Mouse (Mus musculus) kidney, embryonic 15.5 days (tissue): Measurements from ENCODE around the gene Plscr1. TPM values are rescaled to one million over a fixed set of nuclear protein-coding genes. Genes with fewer than 3 reads are reported as not detected.

Experiments
- ATAC-seq: fragments of 200-750 bp; cut with Nextera tagmentation; replicated peaks from 2 replicates; pipeline ENCODE4 v1.8.0; 2017; ENCODE audit warnings: moderate TSS enrichment; ENCODE audit not compliant: low FRiP score
- H3K27ac ChIP-seq: fragments of 300-500 bp; sonication (generic); 2 replicates; pipeline ENCODE4 v1.5.1; 2015; ENCODE audit warnings: mild to moderate bottlenecking, inconsistent platforms
- H3K27me3 ChIP-seq: fragments of 300-500 bp; sonication (generic); 2 replicates; pipeline ENCODE4 v1.6.1; 2015; ENCODE audit warnings: inconsistent platforms
- H3K36me3 ChIP-seq: fragments of 300-500 bp; sonication (generic); 2 replicates; pipeline ENCODE4 v1.6.1; 2015; ENCODE audit warnings: inconsistent platforms
- H3K4me1 ChIP-seq: fragments of 300-500 bp; sonication (generic); 2 replicates; pipeline ENCODE4 v1.6.1; 2015; ENCODE audit warnings: inconsistent platforms
- H3K4me2 ChIP-seq: fragments of 300-500 bp; sonication (generic); 2 replicates; pipeline ENCODE4 v1.6.1; 2015; ENCODE audit warnings: moderate library complexity, mild to moderate bottlenecking, inconsistent platforms
- H3K4me3 ChIP-seq: fragments of 300-500 bp; sonication (generic); replicated peaks from 2 replicates; pipeline ENCODE4 v1.5.1; 2015; ENCODE audit warnings: mild to moderate bottlenecking, inconsistent platforms
- H3K9ac ChIP-seq: fragments of 300-500 bp; sonication (generic); 2 replicates; pipeline ENCODE4 v1.6.1; 2015; ENCODE audit warnings: mild to moderate bottlenecking, inconsistent platforms
- H3K9me3 ChIP-seq: fragments of 300-500 bp; sonication (generic); replicated peaks from 2 replicates; pipeline ENCODE4 v1.6.1; 2016; ENCODE audit warnings: inconsistent platforms
- WGBS: fragments of 180-500 bp; shearing (Covaris S2); methylation state at CpG from one replicate; pipeline ENCODE4 v1.1.7; 2015; ENCODE audit warnings: mixed read lengths; 5-methylcytosine and 5-hydroxymethylcytosine counted together
- polyA plus RNA-seq: library from polyadenylated mRNA; unstranded; fragments of >200 nt; fragmentation: Nextera tagmentation; extraction: Ambion mirVana; gene quantifications from 2 replicates; pipeline ENCODE4 v1.2.1, GENCODE M21; 2015

Gene Plscr1
- polyA plus RNA-seq, 1 experiment from 2014 or later = 74.6 TPM

- Histone ChIP-seq H3K4me3 (no peak overlapping the region), H3K9me3 (no peaks in the 10 kb centered on the region; the same call in 1 of the 2 replicates), H3K27ac (0 out of 2 replicates have a peak overlapping the region, but pooled peaks have one; percentile 73), H3K4me2 (no peak overlapping the region), H3K4me1 (peaks cover 23% of the 10 kb centered on the region; the same call in 1 of the 2 replicates), H3K27me3 (no peaks in the 10 kb centered on the region), H3K9ac (no peak overlapping the region), H3K36me3 (peaks cover 74% of the 10 kb centered on the region)
- WGBS = 58% methylated on average over 8 of the region's 8 CpGs
- ATAC-seq = no peak
These were observed 17.1 kb downstream of the Plscr1 start for GRCm38 (mm10) chr9:92266558-92267171.

- 47% methylated on average over 1 of the region's 1 CpGs for WGBS
- H3K4me3 ChIP-seq = no peak overlapping the region
- H3K4me1 ChIP-seq = peaks cover 27% of the 10 kb centered on the region; the same call in 1 of the 2 replicates
- H3K9ac ChIP-seq = no peak overlapping the region
- H3K27me3 ChIP-seq = no peaks in the 10 kb centered on the region
- peak overlapping the region; percentile 51; the same call in 1 of the 2 replicates for H3K27ac ChIP-seq
- peak; percentile 93 for ATAC-seq
- no peaks in the 10 kb centered on the region; the same call in 1 of the 2 replicates for H3K9me3 ChIP-seq
- H3K4me2 ChIP-seq = no peak overlapping the region
- peaks cover 72% of the 10 kb centered on the region for H3K36me3 ChIP-seq
These were observed 18.2 kb downstream of the Plscr1 start for GRCm38 (mm10) chr9:92267732-92268131.

DNA sequence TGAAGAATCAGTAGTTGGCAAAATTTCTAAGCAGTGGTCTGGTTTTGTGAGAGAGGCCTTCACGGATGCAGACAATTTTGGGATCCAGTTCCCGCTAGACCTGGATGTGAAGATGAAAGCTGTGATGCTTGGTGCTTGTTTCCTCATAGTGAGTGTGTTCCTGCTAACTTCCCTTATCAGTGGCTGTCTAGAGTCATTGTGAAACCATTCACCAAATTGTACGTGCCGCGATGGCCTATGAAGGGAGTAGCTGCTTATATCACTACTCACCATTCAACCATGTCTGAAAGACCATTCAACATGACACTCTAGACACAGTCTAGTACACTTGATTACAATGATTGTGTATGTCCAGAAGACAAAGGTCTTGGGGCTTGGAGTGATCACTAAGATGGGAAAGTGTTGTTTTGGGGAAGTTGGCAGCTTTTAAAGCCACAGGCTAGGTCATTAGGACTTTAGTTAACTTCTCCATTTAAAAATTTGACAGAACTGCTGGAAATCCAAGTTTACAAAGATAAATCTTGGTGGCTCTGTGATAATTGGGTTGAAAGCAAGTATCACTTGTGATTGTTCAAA is 20.4 kb downstream of the Plscr1 start:
- no peak for ATAC-seq

DNA sequence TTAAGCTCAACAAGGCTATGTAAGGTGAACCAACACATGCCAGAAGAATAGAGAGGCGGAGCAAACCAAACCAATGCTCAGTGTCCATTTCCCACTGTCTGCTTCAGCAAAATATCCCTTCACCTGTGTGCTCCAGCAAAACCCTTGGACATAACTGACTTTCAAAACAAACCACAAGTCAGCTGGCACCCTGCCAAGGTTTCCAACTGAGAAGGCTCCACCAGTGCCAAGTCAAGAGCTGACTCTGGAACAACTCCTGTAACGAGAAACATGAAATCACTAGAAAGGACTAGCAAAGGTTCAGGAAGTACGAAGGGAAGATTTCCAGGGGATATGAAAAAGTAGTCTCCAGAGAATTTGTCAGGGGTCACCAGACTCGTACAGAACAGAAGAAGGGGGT is 21.4 kb downstream of the Plscr1 start:
- H3K4me1 ChIP-seq = peaks cover 54% of the 10 kb centered on the region
- H3K9ac ChIP-seq = no peak overlapping the region
- no peak for ATAC-seq
- peaks cover 57% of the 10 kb centered on the region for H3K36me3 ChIP-seq
- no peaks in the 10 kb centered on the region for H3K27me3 ChIP-seq
- no peak overlapping the region for H3K4me3 ChIP-seq
- no peaks in the 10 kb centered on the region; the same call in 1 of the 2 replicates for H3K9me3 ChIP-seq
- H3K4me2 ChIP-seq = no peak overlapping the region
- WGBS = 44% methylated on average over 4 of the region's 4 CpGs
- peak overlapping the region; percentile 54; the same call in 1 of the 2 replicates for H3K27ac ChIP-seq

More for the DNA sequence above, 20.4 kb downstream of the Plscr1 start:
- 84% methylated on average over 5 of the region's 5 CpGs for WGBS
- H3K9me3 ChIP-seq = no peaks in the 10 kb centered on the region; the same call in 1 of the 2 replicates
- peaks cover 47% of the 10 kb centered on the region for H3K4me1 ChIP-seq
- no peaks in the 10 kb centered on the region for H3K27me3 ChIP-seq
- H3K9ac ChIP-seq = no peak overlapping the region
- H3K4me3 ChIP-seq = no peak overlapping the region
- no peak overlapping the region for H3K4me2 ChIP-seq
- no peak overlapping the region for H3K27ac ChIP-seq
- H3K36me3 ChIP-seq = peaks cover 62% of the 10 kb centered on the region

DNA sequence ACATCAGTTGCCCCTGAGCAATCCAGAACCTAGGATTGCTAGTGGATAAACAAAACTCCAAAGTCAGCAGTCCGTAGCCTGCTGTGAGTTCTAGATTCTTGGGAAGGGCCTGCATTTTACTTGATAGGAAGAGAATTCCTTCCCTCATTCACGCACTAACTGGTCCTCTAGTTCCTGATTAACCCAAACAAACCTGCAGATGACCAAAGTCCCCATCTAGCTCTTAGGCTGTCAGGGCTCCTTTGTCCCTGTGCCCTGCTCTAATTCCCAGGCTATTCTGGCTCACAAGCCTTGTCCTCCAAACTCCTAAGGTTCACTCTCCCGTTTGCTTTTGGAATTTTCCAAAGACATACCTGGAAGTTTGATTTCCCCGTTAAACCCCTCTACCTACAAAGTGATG is 23.1 kb downstream of the Plscr1 start:
- no peak for ATAC-seq
- WGBS = 79% methylated on average over 4 of the region's 4 CpGs
- H3K27ac ChIP-seq = peak overlapping the region; percentile 90
- H3K27me3 ChIP-seq = no peaks in the 10 kb centered on the region
- H3K9me3 ChIP-seq = no peaks in the 10 kb centered on the region; the same call in 1 of the 2 replicates
- H3K4me2 ChIP-seq = no peak overlapping the region
- H3K9ac ChIP-seq = no peak overlapping the region
- H3K4me1 ChIP-seq = peaks cover 57% of the 10 kb centered on the region
- peaks cover 42% of the 10 kb centered on the region for H3K36me3 ChIP-seq
- no peak overlapping the region for H3K4me3 ChIP-seq

DNA sequence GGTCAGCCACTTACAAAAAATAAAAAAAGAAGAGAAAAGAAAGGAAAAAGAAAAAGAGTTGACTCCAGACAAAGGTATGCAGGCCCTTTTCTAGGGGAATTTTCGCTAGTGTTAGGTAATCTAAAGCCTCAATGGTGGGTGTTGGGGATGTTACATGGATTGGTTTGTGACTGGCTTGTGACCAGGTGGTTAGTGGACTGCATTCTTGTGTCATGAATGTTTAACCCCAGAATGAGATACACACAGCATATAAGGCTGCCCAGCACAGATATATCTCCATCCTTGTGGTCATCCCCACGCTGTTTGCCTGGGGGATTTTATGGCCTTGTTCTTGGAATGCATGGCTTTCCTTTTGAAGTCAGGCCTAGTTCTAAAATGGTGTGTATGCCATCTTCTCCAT is 23.7 kb downstream of the Plscr1 start:
- 73% methylated on average over 2 of the region's 2 CpGs for WGBS
- Histone ChIP-seq H3K36me3 (peaks cover 36% of the 10 kb centered on the region), H3K4me1 (peaks cover 57% of the 10 kb centered on the region), H3K9ac (no peak overlapping the region), H3K4me3 (no peak overlapping the region), H3K9me3 (no peaks in the 10 kb centered on the region; the same call in 1 of the 2 replicates), H3K27me3 (no peaks in the 10 kb centered on the region), H3K4me2 (no peak overlapping the region), H3K27ac (peak overlapping the region; percentile 90)
- no peak for ATAC-seq

DNA sequence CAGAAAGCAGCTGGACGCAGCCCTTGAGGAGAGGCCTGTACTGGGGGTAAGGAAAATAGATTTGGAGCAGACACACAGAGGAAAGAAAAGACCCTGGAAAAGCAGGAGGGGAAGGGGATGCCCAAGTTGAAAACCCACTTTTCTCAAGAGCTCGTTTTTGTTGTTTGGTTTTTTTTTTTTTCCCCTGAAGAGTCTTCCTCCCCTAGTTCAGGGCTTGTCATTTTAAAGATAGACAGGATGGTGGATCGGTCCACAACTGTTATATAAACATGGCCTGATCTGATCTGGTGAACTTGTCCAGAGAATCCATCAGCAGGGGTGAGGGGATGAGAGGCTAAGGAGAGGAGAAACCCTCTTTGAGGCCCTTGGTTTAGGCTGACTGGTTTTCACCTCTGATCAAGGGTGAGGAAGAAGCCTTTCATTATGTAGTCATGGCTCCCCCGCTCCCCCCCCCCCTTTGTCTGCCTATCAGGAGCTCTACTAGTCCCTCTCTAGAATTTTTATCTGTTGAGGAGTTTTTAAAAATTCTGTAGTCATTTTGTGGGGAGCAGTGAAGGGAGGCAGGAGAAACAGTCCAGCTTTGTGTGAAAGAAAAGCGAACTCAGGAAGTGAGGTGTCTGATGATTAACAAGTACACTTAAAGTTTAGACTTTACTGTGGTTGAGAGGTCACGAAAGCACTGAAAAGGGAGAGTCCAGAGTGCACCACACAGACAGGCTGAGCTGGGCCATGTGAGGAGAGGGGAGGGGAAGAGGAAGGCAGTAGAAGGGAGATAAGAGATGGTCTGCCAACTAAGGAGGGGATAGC is 24.6 kb downstream of the Plscr1 start:
- WGBS = 25% methylated on average over 6 of the region's 6 CpGs
- peaks cover 52% of the 10 kb centered on the region for H3K4me1 ChIP-seq
- no peaks in the 10 kb centered on the region; the same call in 1 of the 2 replicates for H3K9me3 ChIP-seq
- peak overlapping the region; percentile 90 for H3K27ac ChIP-seq
- no peak overlapping the region for H3K9ac ChIP-seq
- H3K4me2 ChIP-seq = no peak overlapping the region
- H3K27me3 ChIP-seq = no peaks in the 10 kb centered on the region
- H3K36me3 ChIP-seq = peaks cover 27% of the 10 kb centered on the region
- H3K4me3 ChIP-seq = no peak overlapping the region
- peak; percentile 88 for ATAC-seq

DNA sequence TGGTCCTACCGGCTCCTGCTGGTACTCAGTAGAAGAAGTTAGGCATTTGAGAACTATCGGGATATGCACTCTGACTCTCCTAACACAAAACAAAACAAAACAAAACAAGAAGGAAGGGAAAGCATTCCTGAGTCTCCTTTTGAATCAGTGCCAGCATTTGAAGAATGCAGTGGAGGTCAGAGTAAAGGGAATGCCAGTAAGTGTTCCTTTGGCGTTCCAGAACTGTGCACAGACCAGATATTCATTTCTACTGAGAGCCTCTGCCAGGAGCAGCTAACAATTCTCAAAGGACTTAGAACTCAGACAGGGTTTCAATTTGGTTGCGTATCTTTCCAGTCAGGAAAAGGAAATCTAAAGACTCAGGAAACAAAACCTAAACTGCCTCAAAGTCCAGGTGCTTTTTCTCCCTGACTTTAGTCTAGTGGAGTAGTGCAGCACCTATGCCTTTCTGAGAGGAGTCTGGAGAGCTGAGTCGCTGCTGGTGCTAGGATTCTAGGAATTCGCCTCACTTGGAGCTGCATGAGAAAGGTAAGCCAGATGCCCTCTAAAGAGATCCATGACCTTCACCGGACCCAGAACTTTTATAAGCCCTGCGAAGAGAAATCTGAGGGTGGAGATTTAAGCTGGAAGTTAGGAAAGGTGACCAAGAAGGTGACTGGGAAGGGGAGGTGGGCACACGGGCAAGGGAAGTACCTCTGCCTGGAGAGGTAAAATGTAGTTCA is 26.1 kb downstream of the Plscr1 start, which contains the start of gene Plscr2:
Gene Plscr2 (plus strand): TSS at position 117 of the 722 bp plus-strand sequence.
- H3K9me3 ChIP-seq = no peaks in the 10 kb centered on the region
- peak within 1 kb of the TSS; percentile 18 for H3K4me3 ChIP-seq
- H3K4me1 ChIP-seq = peaks cover 50% of the 10 kb centered on the region
- H3K9ac ChIP-seq = no peak within 1 kb of the TSS
- H3K36me3 ChIP-seq = peaks cover 13% of the 10 kb centered on the region
- H3K4me2 ChIP-seq = peak within 1 kb of the TSS; percentile 40
- no peaks in the 10 kb centered on the region for H3K27me3 ChIP-seq
- 49% methylated on average over 9 of the region's 9 CpGs for whole genome bisulfite sequencing
- ATAC-seq = peak; percentile 63
- peak within 1 kb of the TSS; percentile 90 for H3K27ac ChIP-seq

GRCm38 (mm10) chr9:92276360-92276759 is 26.8 kb downstream of the Plscr1 start:
- no peak overlapping the region for H3K9ac ChIP-seq
- ATAC-seq = no peak
- peak overlapping the region; percentile 18 for H3K4me3 ChIP-seq
- H3K27me3 ChIP-seq = no peaks in the 10 kb centered on the region
- no peaks in the 10 kb centered on the region for H3K9me3 ChIP-seq
- peak overlapping the region; percentile 40 for H3K4me2 ChIP-seq
- H3K27ac ChIP-seq = peak overlapping the region; percentile 90
- peaks cover 45% of the 10 kb centered on the region for H3K4me1 ChIP-seq
- peaks cover 9% of the 10 kb centered on the region for H3K36me3 ChIP-seq
- WGBS = 44% methylated on average over 7 of the region's 7 CpGs

DNA sequence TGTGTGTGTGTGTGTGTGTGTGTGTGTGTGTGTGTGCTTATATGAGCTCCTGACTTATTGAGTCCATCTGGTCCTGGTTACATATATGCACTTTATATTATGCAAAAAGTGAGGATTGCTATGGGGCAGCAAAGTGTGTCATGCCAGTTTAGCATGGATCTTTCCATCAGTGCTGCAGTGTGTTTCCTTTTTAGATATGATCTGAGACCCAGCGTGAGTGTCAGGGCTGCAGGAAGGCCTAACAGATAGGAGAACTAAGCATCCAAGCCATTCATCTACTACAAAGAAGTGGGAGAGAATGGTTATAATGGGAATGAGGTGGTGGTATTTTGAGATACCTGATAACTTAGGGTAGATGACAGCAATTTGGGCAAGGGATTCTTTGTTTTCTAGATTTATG is 30.5 kb downstream of the Plscr1 start:
- no peak overlapping the region for H3K27ac ChIP-seq
- no peaks in the 10 kb centered on the region for H3K9me3 ChIP-seq
- H3K36me3 ChIP-seq = no peaks in the 10 kb centered on the region
- no peak overlapping the region for H3K4me2 ChIP-seq
- H3K4me1 ChIP-seq = peaks cover 20% of the 10 kb centered on the region
- no peaks in the 10 kb centered on the region for H3K27me3 ChIP-seq
- H3K9ac ChIP-seq = no peak overlapping the region
- no peak for ATAC-seq
- H3K4me3 ChIP-seq = no peak overlapping the region
- 89% methylated on average over 1 of the region's 1 CpGs for WGBS

DNA sequence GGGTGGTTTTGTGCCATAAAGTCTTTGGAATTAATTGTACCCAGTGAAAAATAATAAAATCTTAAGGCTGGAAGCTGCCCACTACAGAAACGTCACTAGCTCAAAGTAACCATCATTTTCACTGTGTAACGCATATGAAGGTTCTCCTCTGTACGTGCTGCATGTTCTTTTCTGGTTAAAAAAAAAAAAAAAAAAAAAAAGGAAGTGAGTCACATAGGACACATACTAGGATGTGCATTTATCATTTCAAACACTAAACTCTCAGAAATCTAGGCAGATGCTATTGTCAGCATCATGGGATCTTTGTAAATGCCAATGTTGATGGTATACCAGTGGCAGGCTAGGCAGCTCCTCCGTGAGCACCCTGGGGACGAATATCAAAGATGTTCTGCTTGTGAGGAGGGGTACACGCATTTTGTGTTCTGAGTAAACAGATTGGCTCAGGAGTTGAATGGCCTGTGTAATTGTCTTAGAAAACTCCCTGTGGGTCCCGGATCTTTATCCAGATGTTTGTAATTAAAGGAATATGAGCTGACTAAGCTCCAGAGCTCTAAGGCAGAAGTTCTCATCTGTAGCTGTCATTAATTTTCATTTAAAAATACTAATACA is 33.1 kb downstream of the Plscr1 start:
- no peak for ATAC-seq
- no peaks in the 10 kb centered on the region for H3K4me1 ChIP-seq
- H3K27me3 ChIP-seq = no peaks in the 10 kb centered on the region
- H3K36me3 ChIP-seq = no peaks in the 10 kb centered on the region
- 48% methylated on average over 7 of the region's 7 CpGs for WGBS
- H3K4me3 ChIP-seq = no peak overlapping the region
- no peaks in the 10 kb centered on the region for H3K9me3 ChIP-seq
- no peak overlapping the region for H3K4me2 ChIP-seq
- H3K27ac ChIP-seq = no peak overlapping the region
- no peak overlapping the region for H3K9ac ChIP-seq
